Comparison of ENCODE assay signal across 15 mouse cellular contexts in genomic region chr9:60592974-60593373, GRCm38 (mm10).
DNase-seq lines count a peak whose midpoint lies in the region; ATAC-seq lines count a peak whose summit lies in the region.
"Had no signal": no experiment of that assay in that cellular context is flagged by ENCODE, and none has a peak within 500 bp of the region (broad histone marks: within the 10 kb centered on the region; RNA-seq: fewer than 3 reads in every experiment).

No protein-coding gene starts in this region.

- H3K4me3 ChIP-seq in heart, embryonic 11.5 days (ENCODE audit: low read depth, low read length), result no peak overlapping the region
- H3K4me3 ChIP-seq: embryonic facial prominence, embryonic 13.5 days; forebrain, embryonic 13.5 days; limb, embryonic 10.5 days had no signal

- H3K9me3 ChIP-seq in heart, embryonic 11.5 days (replicated peaks; ENCODE audit: control insufficient read depth, low read length), result no peaks in the 10 kb centered on the region
- H3K9me3 ChIP-seq: embryonic facial prominence, embryonic 13.5 days; forebrain, embryonic 13.5 days; limb, embryonic 10.5 days had no signal

- H3K36me3 ChIP-seq in heart, embryonic 11.5 days (ENCODE audit: control insufficient read depth, insufficient read depth, low read length), result no peaks in the 10 kb centered on the region

- intact Hi-C loops in heart, postnatal 10 days (cut with DNase I), result no loop called here
- intact Hi-C loops in left cerebral cortex, postnatal 14 days (cut with DNase I), result loop anchor here (10.0 kb wide), 1 partner anchor 152 kb away; no protein-coding TSS in a partner anchor

- H3K4me2 ChIP-seq in heart, embryonic 11.5 days, result no peak overlapping the region
- H3K4me2 ChIP-seq: embryonic facial prominence, embryonic 13.5 days; forebrain, embryonic 13.5 days had no signal

- no peak for ATAC-seq in heart, embryonic 11.5 days (replicated peaks; ENCODE audit: insufficient number of reproducible peaks, low FRiP score, low TSS enrichment)
- ATAC-seq: forebrain, embryonic 13.5 days; liver, postnatal 0 days had no signal

- H3K27me3 ChIP-seq in heart, embryonic 11.5 days (ENCODE audit: control insufficient read depth, insufficient read depth, low read length), result no peaks in the 10 kb centered on the region
- H3K27me3 ChIP-seq: embryonic facial prominence, embryonic 13.5 days; forebrain, embryonic 13.5 days had no signal

- peak; percentile 18 to 25 for DNase-seq in heart, postnatal 10 days
- peak; percentile 36 to 56 for DNase-seq in right cerebral cortex, adult 2 months (ENCODE audit: low spot score in 2 of 2)
- no peak for DNase-seq in right cerebral cortex, postnatal 14 days
- DNase-seq in left cerebral cortex, postnatal 14 days (ENCODE audit: low spot score in 2 of 2), result peak; percentile 16 to 35
- DNase-seq in adrenal gland, postnatal 25 days, result no peak
- DNase-seq in thymus, postnatal 36 days, result no peak
- no peak for DNase-seq in spleen, postnatal 4 days (ENCODE audit: low spot score in 2 of 2)
- DNase-seq: heart, adult 11 months; heart, postnatal 4 days; liver, postnatal 0 days; midbrain, embryonic 14.5 days had no signal

- no peak overlapping the region for H3K9ac ChIP-seq in heart, embryonic 11.5 days (ENCODE audit: low read depth, low read length)
- H3K9ac ChIP-seq: embryonic facial prominence, embryonic 13.5 days; forebrain, embryonic 13.5 days; liver, postnatal 0 days had no signal

- 84% methylated on average over 6 of the region's 6 CpGs for WGBS in heart, embryonic 11.5 days (ENCODE audit: insufficient replicate concordance)

- no peak overlapping the region for H3K27ac ChIP-seq in heart, embryonic 11.5 days (ENCODE audit: low read depth, low read length)
- H3K27ac ChIP-seq: embryonic facial prominence, embryonic 13.5 days; forebrain, embryonic 13.5 days; limb, embryonic 10.5 days had no signal

- no peaks in the 10 kb centered on the region for H3K4me1 ChIP-seq in heart, embryonic 11.5 days (ENCODE audit: control insufficient read depth, insufficient read depth, low read length)
- H3K4me1 ChIP-seq: embryonic facial prominence, embryonic 13.5 days; forebrain, embryonic 13.5 days; limb, embryonic 10.5 days had no signal

Comparison
In these comparisons a context has a peak if more than half of its experiments do, and no peak if none do; other contexts are left out.
1. DNase-seq: peak in heart, postnatal 10 days (2 of 2), right cerebral cortex, adult 2 months (2 of 2) and left cerebral cortex, postnatal 14 days (2 of 2); none in right cerebral cortex, postnatal 14 days (single experiment), adrenal gland, postnatal 25 days (single experiment), thymus, postnatal 36 days (0 of 2) and spleen, postnatal 4 days (0 of 2).